Mouse (Mus musculus) fat pad, adult 2 months (tissue): ENCODE results near the gene Grm6.

ENCODE experiments used
- DNase-seq: peaks from one replicate; pipeline ENCODE4 v3.0.0-alpha.2; 2011; ENCODE audit warnings: low read depth, low spot score; ENCODE audit errors: extremely low read depth

The Grm6 gene

GRCm38 (mm10) chr11:50850177-50850735 lies at the start of gene Grm6:
TSS of gene Grm6 (plus strand) at chr11:50850685.
- DNase-seq = no peak

GRCm38 (mm10) chr11:50814233-50814632 lies 36.3 kb upstream of the Grm6 start:
- no peak for DNase-seq

- DNase-seq = no peak
Measured at GRCm38 (mm10) chr11:50826214-50826613, 24.3 kb upstream of the Grm6 start.

GRCm38 (mm10) chr11:50827010-50827953 lies 23.2 kb upstream of the Grm6 start, which contains the start of gene Zfp354c:
TSS of gene Zfp354c (minus strand) at chr11:50827724.
- no peak for DNase-seq

- DNase-seq = no peak
Measured at GRCm38 (mm10) chr11:50835727-50836126, 14.8 kb upstream of the Grm6 start.

GRCm38 (mm10) chr11:50841023-50841735 lies 9.3 kb upstream of the Grm6 start, which contains the start of gene Zfp879:
TSS of gene Zfp879 (minus strand) at chr11:50841552.
- no peak for DNase-seq

GRCm38 (mm10) chr11:50845951-50846350 lies 4.5 kb upstream of the Grm6 start:
- no peak for DNase-seq

GRCm38 (mm10) chr11:50847047-50847446 lies 3.4 kb upstream of the Grm6 start:
- DNase-seq = no peak

GRCm38 (mm10) chr11:50848520-50849137 lies 1.9 kb upstream of the Grm6 start:
- DNase-seq = no peak

GRCm38 (mm10) chr11:50849310-50849709 lies 1.2 kb upstream of the Grm6 start:
- no peak for DNase-seq

- DNase-seq = no peak
Measured at GRCm38 (mm10) chr11:50850989-50851601, 610 bp downstream of the Grm6 start.

GRCm38 (mm10) chr11:50878641-50879040 lies 28.2 kb downstream of the Grm6 start:
- DNase-seq = no peak

- no peak for DNase-seq
Measured at GRCm38 (mm10) chr11:50883756-50884155, 33.3 kb downstream of the Grm6 start.

GRCm38 (mm10) chr11:50886231-50886932 lies 35.9 kb downstream of the Grm6 start:
- no peak for DNase-seq

- no peak for DNase-seq
Measured at GRCm38 (mm10) chr11:50886933-50887293, 36.4 kb downstream of the Grm6 start.

- peak; percentile 1 for DNase-seq
Measured at GRCm38 (mm10) chr11:50887390-50888128, 37.1 kb downstream of the Grm6 start, which contains the start of gene Zfp454. TSS of gene Zfp454 (minus strand) at chr11:50887651.

GRCm38 (mm10) chr11:50892441-50892840 lies 42.0 kb downstream of the Grm6 start:
- DNase-seq = no peak

- no peak for DNase-seq
Measured at GRCm38 (mm10) chr11:50897359-50897758, 46.9 kb downstream of the Grm6 start.

GRCm38 (mm10) chr11:50908136-50908535 lies 57.7 kb downstream of the Grm6 start:
- DNase-seq = no peak
